Mouse (Mus musculus): ENCODE results near the gene Gm28042.

Gene Gm28042

DNA sequence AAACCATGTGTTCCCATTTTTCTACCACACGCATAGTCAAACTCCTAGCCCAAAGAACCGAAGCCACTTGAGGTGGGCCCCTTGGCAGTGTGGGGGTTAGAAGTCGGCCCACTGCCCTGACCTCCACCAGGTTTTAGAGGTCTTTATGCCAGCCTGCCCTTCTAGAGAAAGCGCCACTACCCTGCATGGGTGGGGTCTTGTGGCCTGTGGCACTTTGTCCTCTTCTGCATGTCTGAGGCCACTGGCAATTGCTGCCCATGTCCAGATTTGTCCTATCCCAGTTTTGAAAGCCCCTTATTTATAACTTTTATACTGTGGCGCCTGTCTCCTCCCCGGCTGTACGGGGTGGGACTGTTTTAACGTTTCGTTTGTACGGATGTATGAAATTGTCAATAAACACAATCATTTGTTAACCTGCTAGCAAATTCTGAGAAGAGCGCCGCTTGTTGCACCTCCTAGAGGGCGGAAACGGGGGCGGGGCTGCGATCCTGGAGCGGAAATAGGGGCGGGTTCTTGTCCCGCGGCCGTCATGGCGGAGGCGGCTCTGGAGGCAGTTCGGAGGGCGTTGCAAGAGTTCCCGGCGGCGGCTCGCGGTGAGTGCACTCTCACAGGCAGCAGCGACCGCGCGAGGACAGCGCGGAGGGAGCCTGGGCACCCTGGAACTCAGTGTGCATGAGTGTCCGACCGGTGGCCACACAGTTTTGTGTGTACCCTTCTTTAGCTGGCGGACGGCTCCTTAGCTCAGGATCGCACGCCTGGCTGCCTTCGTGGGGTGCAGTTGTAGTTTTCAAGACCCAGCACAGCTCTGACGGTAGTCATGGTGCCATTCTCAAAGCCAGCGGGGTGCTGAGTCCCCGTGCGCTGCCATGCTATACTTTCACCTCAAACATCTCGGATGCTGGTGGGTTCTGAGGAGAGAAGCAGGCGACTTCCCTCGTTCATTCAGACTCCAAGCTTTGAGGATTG is at the start of gene Gm28042, which contains the start of gene Jmjd7:
Gene Gm28042 (plus strand): TSS at position 510 of the 966 bp plus-strand sequence.
Gene Jmjd7 (plus strand): TSS at position 500 of the 966 bp plus-strand sequence.
- peak; percentile 94 to 95 for DNase-seq

DNA sequence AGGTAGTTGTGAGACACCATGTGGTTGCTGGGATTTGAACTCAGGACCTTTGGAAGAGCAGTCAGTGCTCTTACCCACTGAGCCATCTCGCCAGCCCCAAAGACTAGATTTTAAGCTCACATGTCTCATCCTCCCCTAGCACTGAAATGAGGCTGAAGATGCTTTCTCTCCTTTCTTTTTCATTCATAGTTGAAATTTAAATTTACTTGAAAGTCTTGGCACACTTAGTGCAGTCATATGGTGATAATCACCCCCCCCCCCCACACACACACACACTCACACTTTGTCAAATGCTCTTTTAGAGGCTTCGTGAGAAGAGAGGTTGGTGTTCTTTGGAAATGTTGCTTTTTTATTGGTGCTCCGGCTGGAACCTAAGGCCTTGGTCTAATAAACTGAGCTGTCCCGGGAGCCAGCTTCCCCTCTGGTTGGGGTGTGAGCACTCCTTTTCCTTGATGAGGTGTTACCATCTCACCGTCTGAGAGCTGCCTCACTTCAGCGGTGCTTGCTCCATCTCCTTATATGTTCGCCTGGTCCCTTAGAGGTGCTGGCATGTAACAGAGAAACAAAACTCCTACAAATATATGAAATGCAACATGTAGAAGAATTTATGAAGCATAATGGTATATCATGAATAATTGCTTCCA is 46.8 kb upstream of the Gm28042 start:
- DNase-seq, result no peak

DNA sequence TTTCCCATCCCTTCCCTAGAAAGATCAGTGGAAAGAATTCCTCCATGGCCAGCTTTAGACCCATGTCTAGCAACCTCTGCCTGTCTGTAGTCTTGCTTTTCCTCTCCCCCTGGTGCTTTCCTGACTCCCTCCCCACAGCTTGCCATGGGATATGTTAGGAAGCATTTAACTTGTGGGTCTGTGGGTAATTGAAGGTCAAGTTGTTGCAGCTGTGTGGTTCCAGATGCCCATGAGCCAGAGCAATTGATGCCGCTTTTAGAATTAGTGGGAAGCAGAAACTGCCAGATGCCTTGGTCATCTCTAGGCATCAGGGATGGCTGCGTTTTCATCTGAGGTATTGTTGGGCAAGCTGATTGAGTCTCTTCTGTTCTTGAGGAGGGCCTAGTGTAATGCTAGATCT is 45.7 kb upstream of the Gm28042 start:
- DNase-seq, result no peak

DNA sequence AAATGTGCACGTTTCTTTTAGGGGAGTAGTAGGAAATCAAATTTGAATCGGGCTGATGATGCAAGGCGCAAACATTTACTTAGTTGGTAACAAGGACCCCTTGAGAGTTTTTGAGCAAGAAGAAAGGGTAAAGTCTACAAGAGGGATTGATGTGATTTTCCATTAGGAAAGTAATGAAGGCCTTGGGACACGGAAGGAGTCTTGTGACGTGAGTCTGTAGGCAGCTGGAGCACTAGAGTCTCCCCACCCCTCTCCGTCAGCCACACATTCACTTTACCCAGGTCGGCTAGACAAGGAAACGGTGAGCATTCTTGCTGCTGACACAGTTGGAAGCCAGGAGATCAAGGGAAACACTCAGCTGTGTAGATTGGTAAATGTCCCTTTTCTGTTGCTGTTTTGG is 41.4 kb upstream of the Gm28042 start:
- peak; percentile 56 to 79 for DNase-seq

DNA sequence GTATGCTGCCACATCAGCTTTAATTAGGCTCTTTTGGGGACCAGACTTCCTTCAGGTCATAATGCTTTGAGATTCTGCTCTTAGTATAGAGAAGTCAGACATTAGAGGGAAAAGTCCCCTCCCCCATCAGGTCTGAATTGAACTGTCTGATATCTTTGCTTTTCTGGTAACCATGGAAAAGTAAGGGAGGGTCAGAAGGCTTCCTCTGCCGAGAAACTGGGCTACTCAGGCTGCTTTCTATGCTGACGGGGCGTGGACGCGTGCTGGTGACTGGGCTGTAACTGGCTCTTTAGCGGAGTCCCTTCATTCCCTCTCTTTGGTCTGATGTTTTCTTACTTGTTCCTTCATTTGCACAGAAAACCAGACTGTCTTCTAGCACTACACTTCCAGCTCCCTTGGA is 40.9 kb upstream of the Gm28042 start:
- DNase-seq, result peak in 1 of 2 experiments; percentile 22

DNA sequence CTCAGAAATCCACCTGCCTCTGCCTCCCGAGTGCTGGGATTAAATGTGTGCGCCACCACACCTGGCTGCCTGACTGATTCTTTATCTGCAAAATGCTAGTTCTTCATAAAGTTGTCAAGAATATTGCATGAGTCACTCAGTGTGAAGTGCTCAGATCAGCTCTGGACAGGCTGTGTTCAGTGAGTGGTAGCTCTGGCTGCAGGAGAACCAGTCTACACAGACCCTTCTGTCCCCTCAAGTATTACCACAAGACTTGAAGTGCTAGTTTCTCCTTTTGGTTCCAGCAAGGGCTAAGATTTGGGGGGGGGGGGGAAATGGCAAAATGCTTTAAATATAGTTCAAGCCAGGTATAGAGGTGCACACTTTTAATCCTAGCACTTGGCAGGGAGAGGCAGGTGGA is 39.9 kb upstream of the Gm28042 start:
- no peak for DNase-seq

DNA sequence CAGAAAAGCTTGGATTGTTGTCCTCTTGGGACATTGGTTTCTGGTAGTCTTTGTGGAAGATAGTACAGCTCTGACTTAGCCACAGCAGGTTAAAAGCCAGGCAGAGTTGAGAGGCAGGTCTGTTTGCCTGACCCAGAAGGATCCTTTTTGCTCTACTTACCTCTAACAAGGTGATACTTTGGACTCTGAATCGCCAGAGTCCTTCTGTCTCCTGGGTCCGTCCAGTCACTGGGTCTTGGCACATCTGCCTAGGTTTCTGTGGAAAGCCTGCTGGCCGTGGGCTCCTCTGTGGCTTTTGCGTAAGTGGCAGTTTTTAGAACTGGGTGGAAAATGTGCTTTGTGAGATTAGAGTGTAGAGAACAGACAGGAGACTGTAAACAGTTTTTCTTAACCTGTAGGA is 38.3 kb upstream of the Gm28042 start:
- DNase-seq, result no peak

DNA sequence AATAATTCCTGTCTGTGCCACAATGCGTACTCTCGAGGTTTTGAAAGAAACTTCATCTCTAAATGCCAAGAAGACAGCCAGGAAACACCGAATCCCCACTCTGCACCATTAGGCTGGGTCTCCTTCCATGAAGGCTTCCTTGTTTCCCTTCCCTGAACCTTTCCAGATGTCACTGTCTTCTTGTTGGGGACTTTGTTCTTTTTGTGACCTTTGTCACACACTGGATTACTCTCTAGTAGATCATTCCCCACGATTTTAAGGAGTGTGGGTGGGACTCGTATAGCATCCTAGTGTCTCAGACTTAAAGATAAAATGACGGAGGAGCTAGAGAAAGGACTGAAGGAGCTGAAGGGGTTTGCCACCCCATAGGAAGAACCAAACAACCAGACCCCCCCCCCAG is 36.4 kb upstream of the Gm28042 start:
- DNase-seq, result no peak

DNA sequence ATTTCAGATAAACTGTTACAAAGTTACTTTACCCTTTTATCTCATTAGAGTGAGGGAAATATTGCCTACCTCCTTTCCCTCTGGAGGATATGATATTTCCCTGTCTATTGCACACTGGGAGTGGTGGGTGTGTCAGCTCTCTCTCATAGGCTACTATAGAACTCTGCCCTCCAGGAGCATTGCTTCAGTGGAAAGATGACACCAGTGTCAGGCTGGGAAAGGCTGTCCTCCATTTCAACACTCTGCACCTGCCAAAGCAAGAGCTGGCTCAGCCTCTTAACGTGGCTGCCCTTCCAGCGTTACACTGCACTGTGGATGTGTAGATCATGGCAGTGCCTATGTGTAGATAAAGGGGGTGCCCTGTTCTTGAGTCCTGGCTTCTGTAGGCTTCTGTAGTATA is 34.9 kb upstream of the Gm28042 start:
- no peak for DNase-seq

DNA sequence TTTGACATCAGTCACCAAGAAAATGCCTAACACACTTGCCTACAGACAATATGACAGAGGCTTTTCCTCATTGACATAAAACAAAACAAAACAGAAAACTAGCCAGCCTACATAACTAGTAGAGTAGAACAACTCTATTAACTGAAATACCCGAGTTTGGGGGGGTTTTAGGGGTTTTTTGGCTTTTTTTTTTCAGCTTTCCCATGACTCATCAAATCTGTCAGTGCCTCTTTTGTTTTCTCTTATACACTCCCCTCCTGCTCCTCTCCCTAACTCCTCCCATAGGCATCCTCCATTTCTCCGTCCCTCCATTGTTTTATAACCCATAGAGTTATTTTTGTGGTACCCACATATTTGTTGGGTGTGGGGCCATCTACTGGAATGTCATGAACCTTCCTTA is 33.8 kb upstream of the Gm28042 start:
- DNase-seq, result no peak

DNA sequence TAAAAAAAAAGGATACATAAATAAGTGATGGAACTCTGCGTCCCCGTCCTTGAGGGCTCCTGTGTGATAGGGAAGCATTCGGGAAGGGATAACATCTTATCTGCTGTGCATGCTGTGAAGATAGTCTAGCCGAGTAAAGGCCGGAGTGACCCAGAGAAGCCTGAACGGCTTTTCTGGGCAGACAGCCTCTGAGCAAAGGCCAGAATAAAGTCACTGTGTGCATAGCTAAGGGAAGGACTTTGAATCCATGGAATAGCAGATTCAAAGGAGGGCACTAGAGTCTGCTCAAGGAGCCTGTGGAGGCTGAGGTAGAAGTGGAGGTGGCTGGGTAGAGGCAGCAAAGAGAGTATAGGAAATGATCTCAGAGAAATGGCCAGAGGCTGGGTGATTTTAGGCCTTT is 32.5 kb upstream of the Gm28042 start:
- no peak for DNase-seq

DNA sequence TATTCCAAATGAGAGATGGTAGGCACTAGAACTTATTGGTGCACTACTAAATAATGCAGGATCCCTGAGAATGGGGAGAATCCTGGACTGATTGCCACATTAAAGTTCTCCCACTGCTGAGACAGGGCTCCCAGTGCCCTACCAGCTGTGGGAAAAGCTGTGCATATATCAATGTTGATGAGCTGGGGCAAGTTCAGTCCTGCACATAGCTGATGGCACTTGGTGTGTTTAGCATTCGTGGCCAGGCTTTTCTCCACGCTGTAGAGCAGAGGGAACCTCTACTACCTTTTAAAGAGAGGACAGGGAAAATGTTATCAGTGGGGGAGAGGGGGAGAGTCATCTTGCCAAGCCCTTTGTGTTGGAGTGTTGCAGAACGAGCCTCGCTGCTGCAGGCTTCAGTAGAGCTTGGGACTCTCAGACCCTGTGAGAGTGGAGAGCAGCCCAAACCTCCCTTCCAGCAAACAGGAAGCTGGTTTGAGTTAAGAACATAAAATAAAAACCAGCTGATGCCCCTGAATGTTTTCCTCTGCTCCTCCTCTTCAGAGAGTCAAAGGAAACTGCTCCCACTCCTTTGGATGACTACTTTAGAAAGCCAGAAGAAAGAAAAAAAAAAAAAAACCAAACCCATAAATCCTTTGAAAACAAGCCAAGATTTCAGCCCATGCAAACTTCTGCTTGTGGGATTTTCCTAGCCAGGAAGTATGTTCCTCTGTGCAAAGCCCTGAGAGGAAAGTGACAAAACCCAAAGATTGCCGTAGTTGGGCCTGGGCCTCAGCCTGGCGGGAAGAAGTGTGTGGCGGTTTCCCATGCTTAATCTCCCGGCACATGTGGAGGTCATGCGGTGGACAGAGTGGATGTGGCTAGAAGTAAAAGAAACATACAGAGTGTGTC is 31.7 kb upstream of the Gm28042 start:
- peak; percentile 50 to 61 for DNase-seq

DNA sequence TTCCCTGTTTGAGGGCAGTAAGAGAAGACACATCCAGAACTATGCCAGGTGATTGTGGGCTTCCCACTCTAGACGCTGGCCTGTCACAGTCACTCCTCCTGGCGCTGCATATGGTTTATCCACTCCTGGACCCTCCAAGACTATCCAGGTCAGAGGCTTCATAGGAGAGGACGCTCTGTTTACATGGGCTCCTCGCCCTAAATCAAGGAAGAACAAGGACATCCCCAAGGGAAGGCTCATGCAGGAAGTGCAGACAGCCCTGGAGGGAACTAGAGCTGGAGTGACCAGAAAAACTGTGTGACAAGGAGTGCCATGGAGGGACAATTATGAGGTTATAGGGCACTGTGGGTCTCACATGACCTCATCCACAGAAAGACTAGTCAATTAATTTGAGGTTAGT is 29.9 kb upstream of the Gm28042 start:
- no peak for DNase-seq

DNA sequence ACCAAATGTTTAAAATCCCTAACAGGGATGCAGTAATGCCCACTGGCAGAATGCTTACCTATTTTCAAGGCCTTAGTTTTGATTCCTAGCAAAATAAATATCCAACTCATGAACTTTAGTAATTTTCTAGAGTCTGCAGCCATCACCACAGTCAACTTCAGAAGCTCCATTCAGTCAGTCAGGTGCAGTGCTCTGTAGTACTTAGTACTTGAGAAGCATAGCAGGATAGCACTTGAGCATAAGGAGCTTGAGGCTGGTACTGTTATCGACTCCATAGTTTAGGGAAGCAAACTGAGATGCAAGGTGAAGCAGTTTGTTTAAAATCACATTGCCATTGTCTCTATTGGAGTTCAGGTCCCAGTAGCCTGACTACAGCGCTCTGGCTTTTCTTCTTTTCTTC is 27.6 kb upstream of the Gm28042 start:
- DNase-seq, result no peak

DNA sequence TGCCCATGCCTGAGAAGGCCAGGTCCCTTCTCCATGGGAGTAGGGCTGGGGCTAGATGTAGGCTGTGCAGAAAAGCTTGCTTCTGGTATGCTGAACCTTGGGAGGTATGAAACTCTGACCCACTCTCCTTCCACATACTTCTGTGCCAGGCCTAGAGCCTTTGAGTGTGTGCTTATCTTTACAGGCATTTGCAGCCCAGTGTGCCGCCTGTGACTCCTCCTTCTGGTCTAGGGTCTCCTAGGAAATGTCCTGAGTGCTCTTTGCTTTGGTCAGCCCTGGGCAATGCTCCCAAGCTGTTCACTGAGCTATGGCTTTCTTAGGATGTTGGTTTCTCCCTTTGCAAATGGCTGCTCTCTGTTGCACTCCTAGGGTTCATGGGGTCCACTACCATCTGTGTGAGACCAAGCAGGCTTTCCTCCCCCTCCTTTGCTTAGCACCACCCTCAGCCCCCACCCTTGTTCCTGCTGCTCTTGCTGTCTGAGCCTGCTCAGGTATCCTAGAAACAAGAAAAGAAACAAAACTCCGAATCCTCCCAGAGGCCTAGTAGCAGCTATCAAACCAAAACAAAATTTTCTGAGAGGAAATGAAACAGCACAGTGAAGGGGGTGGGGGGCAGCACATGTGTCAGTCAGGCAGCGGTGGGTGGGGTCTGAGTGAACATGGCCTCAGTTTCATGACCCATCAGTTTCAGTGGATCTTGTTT is 26.3 kb upstream of the Gm28042 start:
- peak; percentile 59 to 79 for DNase-seq

DNA sequence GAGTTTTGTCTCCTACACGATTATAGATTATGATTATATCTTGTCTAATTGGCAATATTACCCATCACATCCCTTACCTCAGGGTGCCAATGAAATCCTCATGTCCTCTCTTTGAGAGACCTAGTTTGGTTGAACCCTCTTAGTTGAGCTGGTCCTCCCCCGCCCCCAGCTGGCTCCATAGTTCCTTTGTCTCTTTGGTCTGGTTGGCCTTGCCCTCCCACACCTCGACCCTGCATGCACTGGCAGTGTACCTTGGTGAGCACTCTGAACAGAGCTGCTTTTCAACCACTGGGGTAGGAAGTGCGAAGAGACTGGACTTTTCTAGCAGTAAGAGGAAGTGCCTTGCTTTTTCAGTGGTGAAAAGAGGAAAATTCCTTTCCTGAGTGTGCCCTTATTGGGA is 25.3 kb upstream of the Gm28042 start:
- DNase-seq, result no peak

DNA sequence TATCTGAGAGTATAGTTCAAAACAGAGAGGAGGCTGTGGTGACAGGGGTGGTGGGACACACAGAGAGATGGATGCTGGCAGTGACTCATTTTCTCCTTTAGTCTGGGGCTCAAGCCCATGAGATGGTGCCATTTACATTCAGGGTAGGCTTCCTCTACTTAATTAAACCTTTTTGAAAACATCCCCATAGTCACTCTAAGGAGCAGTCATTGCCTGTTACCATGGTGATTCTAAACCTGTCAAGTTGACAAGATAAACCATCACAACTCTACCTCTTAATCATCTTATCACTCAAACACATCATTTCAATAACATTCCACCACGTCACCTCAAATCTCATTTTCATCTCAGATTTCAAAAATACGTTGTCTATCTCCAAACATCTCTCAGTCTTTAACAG is 23.3 kb upstream of the Gm28042 start:
- no peak for DNase-seq

DNA sequence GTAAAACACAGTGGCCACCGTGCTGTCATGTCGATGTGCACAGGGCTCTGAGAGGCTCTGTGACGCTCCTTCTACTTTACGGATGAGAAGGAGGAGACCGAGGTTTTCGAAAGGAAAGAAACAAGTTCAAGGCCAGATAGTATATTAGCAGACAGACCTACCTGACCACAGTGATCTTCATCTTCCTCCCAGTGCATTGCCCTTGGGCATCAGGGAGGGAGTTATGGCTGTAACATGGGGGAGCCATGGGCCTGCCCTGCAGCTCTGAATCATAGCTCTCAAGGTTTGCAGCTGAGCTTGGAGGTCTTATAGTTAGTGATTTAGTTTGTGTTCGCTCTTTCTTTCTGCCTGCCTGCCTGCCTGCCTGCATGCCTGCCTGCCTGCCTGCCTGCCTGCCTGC is 20.6 kb upstream of the Gm28042 start:
- no peak for DNase-seq

DNA sequence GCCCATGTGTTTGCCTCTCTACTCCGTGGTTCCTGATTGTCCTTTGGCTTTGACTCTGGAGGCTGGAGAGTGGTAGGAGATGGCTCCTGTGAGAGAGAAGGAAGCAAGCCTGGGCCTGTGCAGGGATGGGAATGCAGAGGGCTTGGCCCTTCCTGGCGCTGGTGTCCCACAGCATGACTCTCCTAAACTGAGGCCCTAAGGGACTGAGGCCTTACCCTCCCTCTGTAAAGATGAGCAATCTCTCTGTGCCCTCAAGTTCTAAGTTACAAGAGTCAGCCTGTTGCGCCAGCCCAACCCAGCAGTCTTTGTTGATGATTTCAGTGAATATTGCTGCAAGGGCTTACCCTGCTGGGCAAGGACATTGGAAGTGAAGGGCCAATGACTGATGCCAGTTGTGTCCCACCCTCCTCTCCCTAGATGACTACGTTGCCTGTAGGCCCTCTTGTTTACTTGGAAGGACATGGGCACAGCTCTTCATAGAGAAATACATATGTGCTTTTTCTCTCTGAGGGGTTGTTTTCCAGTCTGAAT is 19.5 kb upstream of the Gm28042 start:
- DNase-seq, result peak in 1 of 2 experiments; percentile 23

DNA sequence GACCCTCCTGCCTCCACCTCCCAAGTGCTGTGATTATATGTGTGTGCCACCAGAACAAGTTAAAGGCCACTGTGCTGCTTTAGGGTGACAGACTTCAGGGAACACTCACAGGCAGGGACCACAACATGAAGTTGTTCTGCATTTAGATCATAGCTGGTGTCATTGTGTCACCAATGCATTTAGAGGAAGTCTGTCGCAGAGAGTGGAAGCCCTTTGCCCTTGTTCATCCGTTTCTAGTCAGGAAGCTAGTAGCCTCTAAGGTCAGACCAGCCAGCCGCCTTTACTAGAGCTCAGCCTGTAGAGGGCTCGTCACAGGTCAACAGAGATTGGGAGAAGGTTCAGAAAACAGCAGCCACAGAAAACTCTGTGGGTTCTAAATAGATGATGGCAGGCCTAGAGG is 18.6 kb upstream of the Gm28042 start:
- DNase-seq, result peak in 1 of 2 experiments; percentile 53

DNA sequence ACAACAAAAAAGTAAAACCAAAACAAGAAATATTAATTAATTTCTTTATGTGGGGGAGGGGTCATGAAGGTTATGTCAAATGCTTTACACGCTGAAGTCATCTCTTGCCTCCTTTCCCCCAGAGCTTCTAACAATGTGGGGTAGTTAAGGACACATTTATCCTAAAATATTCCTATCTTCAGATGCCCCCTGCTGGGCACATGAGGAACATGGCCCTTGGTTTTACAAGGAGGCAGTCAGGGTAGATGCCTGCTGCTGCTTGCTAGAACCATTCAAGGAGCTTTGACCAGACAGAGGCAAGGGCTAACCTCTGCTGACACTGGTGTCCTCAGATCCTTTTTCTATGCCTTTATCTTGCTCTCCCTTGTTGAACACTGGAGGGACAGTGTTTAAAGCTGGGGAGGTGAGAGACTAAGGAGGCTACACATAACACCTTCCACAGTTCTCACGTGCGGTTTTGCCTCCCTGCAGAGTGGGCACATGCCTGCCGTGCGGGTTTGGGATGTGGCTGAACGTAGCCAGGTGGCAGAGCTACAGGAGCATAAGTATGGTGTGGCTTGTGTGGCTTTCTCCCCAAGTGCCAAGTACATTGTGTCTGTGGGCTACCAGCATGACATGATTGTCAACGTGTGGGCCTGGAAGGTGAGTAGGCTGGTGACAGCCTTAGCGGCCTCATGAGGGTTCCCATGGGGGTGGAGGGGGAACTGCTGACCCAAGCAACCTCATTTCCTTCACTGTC is 15.7 kb upstream of the Gm28042 start:
- peak in 1 of 2 experiments; percentile 68 for DNase-seq

Data from lung, postnatal 4 days (tissue).